25 mouse cellular contexts compared by ENCODE assay signal in genomic region chr12:76540169-76540568, GRCm38 (mm10). TPM values are rescaled to one million over a fixed set of nuclear protein-coding genes. Genes with fewer than 3 reads are reported as not detected.
DNase-seq lines count a peak whose midpoint lies in the region; ATAC-seq lines count a peak whose summit lies in the region.
"Had no signal": no experiment of that assay in that cellular context is flagged by ENCODE, and none has a peak within 500 bp of the region (broad histone marks: within the 10 kb centered on the region; RNA-seq: fewer than 3 reads in every experiment).

No protein-coding gene starts in this region.

- H3K4me1 ChIP-seq in midbrain, embryonic 11.5 days (ENCODE audit: control insufficient read depth, insufficient read depth, low read length): no peaks in the 10 kb centered on the region
- peaks cover 6% of the 10 kb centered on the region; the same call in 1 of the 2 replicates for H3K4me1 ChIP-seq in midbrain, embryonic 10.5 days
- H3K4me1 ChIP-seq: midbrain, embryonic 13.5 days had no signal

- DNase-seq in midbrain, embryonic 11.5 days (ENCODE audit: low spot score, missing footprints): peak; percentile 51
- no peak for DNase-seq in midbrain, embryonic 10.5 days (ENCODE audit: low spot score)
- no peak for DNase-seq in thymus, postnatal 25 days
- DNase-seq in urinary bladder, postnatal 4 days (ENCODE audit: low spot score in 2 of 2): no peak
- DNase-seq: adrenal gland, postnatal 14 days; cerebellum, adult 11-12 months; cerebellum, postnatal 10 days; heart, postnatal 14 days; kidney, adult 11 months; kidney, postnatal 36 days; lung, adult 18-20 months; lung, postnatal 10 days; right cerebral cortex, postnatal 25 days; spleen, adult 18-20 months; thymus, adult 2 months; thymus, postnatal 4 days had no signal

- H3K27me3 ChIP-seq in midbrain, embryonic 11.5 days (ENCODE audit: control insufficient read depth, insufficient read depth, low read length): peaks cover 5% of the 10 kb centered on the region
- H3K27me3 ChIP-seq in midbrain, embryonic 10.5 days (ENCODE audit: low read depth, poor library complexity, severe bottlenecking): peaks cover 27% of the 10 kb centered on the region

- no peaks in the 10 kb centered on the region for H3K36me3 ChIP-seq in midbrain, embryonic 11.5 days (ENCODE audit: control insufficient read depth, insufficient read depth, low read length)
- H3K36me3 ChIP-seq in midbrain, embryonic 10.5 days: no peaks in the 10 kb centered on the region
- H3K36me3 ChIP-seq: hindbrain, embryonic 10.5 days; midbrain, embryonic 13.5 days had no signal

- no peak overlapping the region for H3K4me3 ChIP-seq in midbrain, embryonic 11.5 days (ENCODE audit: low read depth, low read length)
- no peak overlapping the region for H3K4me3 ChIP-seq in midbrain, embryonic 10.5 days
- H3K4me3 ChIP-seq: erythroblast, embryonic 14.5 days; hindbrain, embryonic 10.5 days; layer of hippocampus, adult 2 months; limb, embryonic 13.5 days; liver, embryonic 12.5 days; midbrain, embryonic 13.5 days had no signal

- no peak for ATAC-seq in midbrain, embryonic 11.5 days (ENCODE audit: low FRiP score)
- peak; percentile 56 for ATAC-seq in common myeloid progenitor, adult 5-6 weeks (replicated peaks; ENCODE audit: low read depth, poor library complexity, severe bottlenecking)
- peak; percentile 70 for ATAC-seq in neutrophil, adult 5-6 weeks (ENCODE audit: extremely low read depth, insufficient number of reproducible peaks, low FRiP score, poor library complexity, severe bottlenecking)
- ATAC-seq: forebrain, embryonic 16.5 days; liver, embryonic 12.5 days; midbrain, embryonic 13.5 days had no signal

- H3K9me3 ChIP-seq in midbrain, embryonic 11.5 days (ENCODE audit: control insufficient read depth, low read length): no peaks in the 10 kb centered on the region
- H3K9me3 ChIP-seq in midbrain, embryonic 10.5 days (replicated peaks): no peaks in the 10 kb centered on the region
- H3K9me3 ChIP-seq: hindbrain, embryonic 10.5 days; limb, embryonic 13.5 days; liver, embryonic 12.5 days; midbrain, embryonic 13.5 days had no signal

- no peak overlapping the region for H3K27ac ChIP-seq in midbrain, embryonic 11.5 days (ENCODE audit: low read depth, low read length)
- H3K27ac ChIP-seq in midbrain, embryonic 10.5 days (replicated peaks): no peak overlapping the region
- H3K27ac ChIP-seq: hindbrain, embryonic 10.5 days; limb, embryonic 13.5 days; liver, embryonic 12.5 days; midbrain, embryonic 13.5 days had no signal

- no peak overlapping the region for H3K9ac ChIP-seq in midbrain, embryonic 11.5 days (ENCODE audit: low read length)
- H3K9ac ChIP-seq: limb, embryonic 13.5 days; liver, embryonic 12.5 days; midbrain, embryonic 13.5 days had no signal

- H3K4me2 ChIP-seq in midbrain, embryonic 11.5 days: no peak overlapping the region
- H3K4me2 ChIP-seq: limb, embryonic 13.5 days; liver, embryonic 12.5 days; midbrain, embryonic 13.5 days had no signal

- 86% methylated on average over 3 of the region's 3 CpGs for WGBS in midbrain, embryonic 11.5 days
- 87% methylated on average over 3 of the region's 3 CpGs for WGBS in midbrain, embryonic 10.5 days

RNA-seq across cellular contexts. Expression of gene Plekhg3, which starts 9.5 kb away (rescaled TPM):
- polyA plus RNA-seq in midbrain, embryonic 11.5 days (2014; fragmentation: Nextera tagmentation; extraction: Ambion mirVana): 0.62 and 1.3 TPM in 2 replicates
- polyA plus RNA-seq in midbrain, embryonic 10.5 days (2016; fragmentation: Nextera tagmentation; extraction: Ambion mirVana): 1.1 and 1.5 TPM in 2 replicates
- total RNA-seq in common myeloid progenitor, adult 5-6 weeks (2017): 5.2 and 7.4 TPM in 2 replicates
- total RNA-seq in neutrophil, adult 5-6 weeks (2017): 47.4 and 51.1 TPM in 2 replicates
